Mouse (Mus musculus): ENCODE data around the gene Sat1. TPM values are rescaled to one million over a fixed set of nuclear protein-coding genes. Genes with fewer than 3 reads are reported as not detected.
A peak's percentile ranks its signal among the peaks of the same experiment; 100 is the strongest.
"Not testable (repeated sequence)": the region's sequence is repeated elsewhere in the genome, so short reads cannot be mapped to it uniquely, and the experiment has no call there.

The Sat1 gene
- 10 to 100 TPM; 59.7 to 63.0 TPM for total RNA-seq (2021)
- long read RNA-seq, experiment 1, transcript Sat1-201 (6 exons, 1,162 nt) = major isoform, 20 of 28 reads
- long read RNA-seq, experiment 1, partial matches to known transcripts = 1 of 28 reads
- long read RNA-seq, experiment 1, other reads (novel, unspliced or antisense) = 7 of 28 reads
- long read RNA-seq, experiment 2, transcript Sat1-201 (6 exons, 1,162 nt) = major isoform, 36 of 40 reads
- long read RNA-seq, experiment 2, partial matches to known transcripts = 0 of 40 reads
- long read RNA-seq, experiment 2, other reads (novel, unspliced or antisense) = 1 of 40 reads

GRCm38 (mm10) chrX:155216271-155216670 lies at the start of gene Sat1:
TSS of gene Sat1 (minus strand) at chrX:155216449.
- DNase-seq (ENCODE audit: low spot score in 2 of 2) = peak; percentile 79 to 91
- Histone ChIP-seq H3K4me3 (peak within 1 kb of the TSS; percentile 70), H3K27ac (peak within 1 kb of the TSS; percentile 89)
- peak; percentile 81 for TF ChIP-seq CTCF (conservative IDR thresholded peaks at IDR 0.05)

GRCm38 (mm10) chrX:155262915-155263252 lies 46.6 kb upstream of the Sat1 start:
- Histone ChIP-seq H3K27ac (peak overlapping the region; percentile 89), H3K4me3 (peak overlapping the region; percentile 74)
- TF ChIP-seq CTCF (conservative IDR thresholded peaks at IDR 0.05) = no peak
- DNase-seq (ENCODE audit: low spot score in 2 of 2) = no peak

- Histone ChIP-seq H3K4me3 (peak within 1 kb of the TSS; percentile 74), H3K27ac (peak within 1 kb of the TSS; percentile 89)
- TF ChIP-seq CTCF (conservative IDR thresholded peaks at IDR 0.05) = peak; percentile 79
- DNase-seq (ENCODE audit: low spot score in 2 of 2) = peak; percentile 85 to 87
Observed at GRCm38 (mm10) chrX:155262235-155262914, 46.1 kb upstream of the Sat1 start, which contains the start of gene Acot9. TSS of gene Acot9 (plus strand) at chrX:155262443.

GRCm38 (mm10) chrX:155256856-155257255 lies 40.6 kb upstream of the Sat1 start:
- DNase-seq (ENCODE audit: low spot score in 2 of 2) = no peak
- no peak for TF ChIP-seq CTCF (conservative IDR thresholded peaks at IDR 0.05)
- Histone ChIP-seq H3K27ac (no peak overlapping the region), H3K4me3 (no peak overlapping the region)

- Histone ChIP-seq H3K4me3 (no peak overlapping the region), H3K27ac (no peak overlapping the region)
- no peak for DNase-seq (ENCODE audit: low spot score in 2 of 2)
- TF ChIP-seq CTCF (conservative IDR thresholded peaks at IDR 0.05) = no peak
Observed at GRCm38 (mm10) chrX:155218277-155218676, 2.0 kb upstream of the Sat1 start.

- Histone ChIP-seq H3K27ac (peak overlapping the region; percentile 89), H3K4me3 (peak overlapping the region; percentile 70)
- DNase-seq (ENCODE audit: low spot score in 2 of 2) = peak in 1 of 2 experiments; percentile 8
- TF ChIP-seq CTCF (conservative IDR thresholded peaks at IDR 0.05) = no peak
Observed at GRCm38 (mm10) chrX:155215501-155216248, 574 bp downstream of the Sat1 start.

- DNase-seq (ENCODE audit: low spot score in 2 of 2) = no peak
- peak overlapping the region; percentile 89; the same call in 1 of the 2 replicates for H3K27ac ChIP-seq
- peak overlapping the region; percentile 70 for H3K4me3 ChIP-seq
- TF ChIP-seq CTCF (conservative IDR thresholded peaks at IDR 0.05) = no peak
Observed at GRCm38 (mm10) chrX:155214291-155215136, 1.7 kb downstream of the Sat1 start.

- no peak for TF ChIP-seq CTCF (conservative IDR thresholded peaks at IDR 0.05)
- no peak for DNase-seq (ENCODE audit: low spot score in 2 of 2)
- Histone ChIP-seq H3K4me3 (no peak overlapping the region), H3K27ac (no peak overlapping the region)
Observed at GRCm38 (mm10) chrX:155208671-155209070, 7.6 kb downstream of the Sat1 start.

- not testable (repeated sequence) for H3K27ac ChIP-seq; DNase-seq (ENCODE audit: low spot score in 2 of 2); H3K4me3 ChIP-seq
Observed at GRCm38 (mm10) chrX:155205436-155205835, 10.8 kb downstream of the Sat1 start.

GRCm38 (mm10) chrX:155202406-155203305 lies 13.6 kb downstream of the Sat1 start:
- no peak for DNase-seq (ENCODE audit: low spot score in 2 of 2)
- Histone ChIP-seq H3K4me3 (no peak overlapping the region), H3K27ac (no peak overlapping the region)
- TF ChIP-seq CTCF (conservative IDR thresholded peaks at IDR 0.05) = no peak

GRCm38 (mm10) chrX:155201799-155202198 lies 14.4 kb downstream of the Sat1 start:
- Histone ChIP-seq H3K4me3 (no peak overlapping the region), H3K27ac (no peak overlapping the region)
- DNase-seq (ENCODE audit: low spot score in 2 of 2) = no peak
- no peak for TF ChIP-seq CTCF (conservative IDR thresholded peaks at IDR 0.05)

All from layer of hippocampus, adult 2 months (tissue).